Mouse (Mus musculus) neural tube, embryonic 15.5 days (tissue): ENCODE results near the gene Eps8l1. TPM values are rescaled to one million over a fixed set of nuclear protein-coding genes. Genes with fewer than 3 reads are reported as not detected.

Source experiments
- ATAC-seq: fragments of 200-750 bp; cut with Nextera tagmentation; 2 replicates; pipeline ENCODE4 v1.8.0; 2017; ENCODE audit warnings: mild to moderate bottlenecking, moderate TSS enrichment, moderate library complexity; ENCODE audit not compliant: low FRiP score
- H3K27ac ChIP-seq: fragments of 300-500 bp; sonication (generic); replicated peaks from 2 replicates; pipeline ENCODE4 v1.5.1; 2015; ENCODE audit warnings: mild to moderate bottlenecking, inconsistent platforms
- H3K27me3 ChIP-seq: fragments of 300-500 bp; sonication (generic); replicated peaks from 2 replicates; pipeline ENCODE4 v1.6.1; 2015; ENCODE audit warnings: inconsistent platforms
- H3K36me3 ChIP-seq: fragments of 300-500 bp; sonication (generic); 2 replicates; pipeline ENCODE4 v1.6.1; 2015; ENCODE audit warnings: inconsistent platforms
- H3K4me1 ChIP-seq: fragments of 300-500 bp; sonication (generic); 2 replicates; pipeline ENCODE4 v1.6.1; 2015; ENCODE audit warnings: inconsistent platforms
- H3K4me2 ChIP-seq: fragments of 300-500 bp; sonication (generic); 2 replicates; pipeline ENCODE4 v1.6.1; 2015; ENCODE audit warnings: inconsistent platforms, mild to moderate bottlenecking, moderate library complexity
- H3K4me3 ChIP-seq: fragments of 300-500 bp; sonication (generic); replicated peaks from 2 replicates; pipeline ENCODE4 v1.5.1; 2015; ENCODE audit warnings: mild to moderate bottlenecking, inconsistent platforms
- H3K9ac ChIP-seq: fragments of 300-500 bp; sonication (generic); replicated peaks from 2 replicates; pipeline ENCODE4 v1.6.1; 2015; ENCODE audit warnings: mild to moderate bottlenecking, inconsistent platforms
- H3K9me3 ChIP-seq: fragments of 300-500 bp; sonication (generic); replicated peaks from 2 replicates; pipeline ENCODE4 v1.6.1; 2016; ENCODE audit warnings: inconsistent platforms
- WGBS: fragments of 180-500 bp; shearing (Covaris S2); methylation state at CpG from one replicate; pipeline ENCODE4 v1.1.7; 2015; ENCODE audit warnings: mixed read lengths; 5-methylcytosine and 5-hydroxymethylcytosine counted together
- polyA plus RNA-seq: library from polyadenylated mRNA; unstranded; fragments of >200 nt; fragmentation: Nextera tagmentation; extraction: Ambion mirVana; gene quantifications from 2 replicates; pipeline ENCODE4 v1.2.1, GENCODE M21; 2015

Eps8l1 gene
- polyA plus RNA-seq, 1 experiment from 2014 or later = 13.1 TPM

GRCm38 (mm10) chr7:4479674-4480073, 19.2 kb downstream of the Eps8l1 start:
- no peak overlapping the region for H3K9ac ChIP-seq
- peak overlapping the region; percentile 95; the same call in 1 of the 2 replicates for H3K4me2 ChIP-seq
- H3K27ac ChIP-seq = no peak overlapping the region
- 34% methylated on average over 6 of the region's 6 CpGs for WGBS
- peaks cover 44% of the 10 kb centered on the region for H3K36me3 ChIP-seq
- no peaks in the 10 kb centered on the region for H3K9me3 ChIP-seq
- H3K4me3 ChIP-seq = no peak overlapping the region
- H3K27me3 ChIP-seq = peaks cover 16% of the 10 kb centered on the region
- peaks cover 25% of the 10 kb centered on the region for H3K4me1 ChIP-seq
- no peak for ATAC-seq

- Histone ChIP-seq H3K9ac (no peak overlapping the region), H3K4me1 (peaks cover 25% of the 10 kb centered on the region), H3K9me3 (no peaks in the 10 kb centered on the region), H3K4me2 (no peak overlapping the region), H3K36me3 (peaks cover 65% of the 10 kb centered on the region), H3K27me3 (no peaks in the 10 kb centered on the region; the same call in 1 of the 2 replicates), H3K27ac (no peak overlapping the region), H3K4me3 (no peak overlapping the region)
- ATAC-seq = no peak
- WGBS = 88% methylated on average over 12 of the region's 12 CpGs
Observed at GRCm38 (mm10) chr7:4482281-4482680, 21.8 kb downstream of the Eps8l1 start.

- Histone ChIP-seq H3K36me3 (peaks cover 54% of the 10 kb centered on the region), H3K4me3 (no peak overlapping the region), H3K4me2 (no peak overlapping the region), H3K4me1 (peaks cover 10% of the 10 kb centered on the region; the same call in 1 of the 2 replicates), H3K9ac (no peak overlapping the region), H3K27ac (no peak overlapping the region), H3K27me3 (no peaks in the 10 kb centered on the region), H3K9me3 (no peaks in the 10 kb centered on the region)
- 84% methylated on average over 6 of the region's 6 CpGs for WGBS
- no peak for ATAC-seq
Observed at GRCm38 (mm10) chr7:4491308-4491707, 30.8 kb downstream of the Eps8l1 start.

GRCm38 (mm10) chr7:4492284-4493224, 32.1 kb downstream of the Eps8l1 start:
- no peak for ATAC-seq
- H3K27me3 ChIP-seq = no peaks in the 10 kb centered on the region
- no peak overlapping the region for H3K27ac ChIP-seq
- H3K4me1 ChIP-seq = peaks cover 14% of the 10 kb centered on the region
- no peak overlapping the region for H3K9ac ChIP-seq
- no peak overlapping the region for H3K4me3 ChIP-seq
- 84% methylated on average over 13 of the region's 13 CpGs for WGBS
- H3K9me3 ChIP-seq = no peaks in the 10 kb centered on the region
- H3K4me2 ChIP-seq = no peak overlapping the region
- H3K36me3 ChIP-seq = peaks cover 59% of the 10 kb centered on the region

- Histone ChIP-seq H3K36me3 (peaks cover 52% of the 10 kb centered on the region), H3K4me2 (no peak overlapping the region), H3K27me3 (no peaks in the 10 kb centered on the region), H3K9ac (no peak overlapping the region), H3K4me3 (no peak overlapping the region), H3K9me3 (no peaks in the 10 kb centered on the region), H3K27ac (no peak overlapping the region), H3K4me1 (peaks cover 27% of the 10 kb centered on the region)
- no peak for ATAC-seq
- 86% methylated on average over 1 of the region's 1 CpGs for WGBS
Observed at GRCm38 (mm10) chr7:4493991-4494390, 33.5 kb downstream of the Eps8l1 start.

GRCm38 (mm10) chr7:4496468-4496867, 36.0 kb downstream of the Eps8l1 start:
- H3K27me3 ChIP-seq = no peaks in the 10 kb centered on the region
- H3K4me1 ChIP-seq = peaks cover 43% of the 10 kb centered on the region
- H3K9me3 ChIP-seq = no peaks in the 10 kb centered on the region
- H3K4me3 ChIP-seq = no peak overlapping the region
- H3K9ac ChIP-seq = no peak overlapping the region
- H3K4me2 ChIP-seq = no peak overlapping the region
- no peak overlapping the region for H3K27ac ChIP-seq
- no peak for ATAC-seq
- peaks cover 43% of the 10 kb centered on the region for H3K36me3 ChIP-seq
- WGBS = 95% methylated on average over 3 of the region's 3 CpGs

- Histone ChIP-seq H3K4me3 (no peak overlapping the region), H3K9me3 (no peaks in the 10 kb centered on the region), H3K9ac (no peak overlapping the region), H3K4me2 (no peak overlapping the region), H3K27me3 (no peaks in the 10 kb centered on the region), H3K27ac (0 out of 2 replicates have a peak overlapping the region, but pooled peaks have one; percentile 58), H3K4me1 (peaks cover 45% of the 10 kb centered on the region), H3K36me3 (peaks cover 43% of the 10 kb centered on the region)
- 90% methylated on average over 9 of the region's 9 CpGs for WGBS
- no peak for ATAC-seq
Observed at GRCm38 (mm10) chr7:4497271-4497903, 36.9 kb downstream of the Eps8l1 start.

- Histone ChIP-seq H3K4me2 (peak overlapping the region; percentile 72), H3K36me3 (peaks cover 38% of the 10 kb centered on the region), H3K27me3 (no peaks in the 10 kb centered on the region), H3K4me1 (peaks cover 45% of the 10 kb centered on the region), H3K4me3 (no peak overlapping the region; the same call in 1 of the 2 replicates), H3K9ac (peak overlapping the region; percentile 28; the same call in 1 of the 2 replicates), H3K27ac (peak overlapping the region; percentile 58), H3K9me3 (no peaks in the 10 kb centered on the region)
- no peak for ATAC-seq
- 5% methylated on average over 9 of the region's 9 CpGs for WGBS
Observed at GRCm38 (mm10) chr7:4498251-4498650, 37.8 kb downstream of the Eps8l1 start.

GRCm38 (mm10) chr7:4499034-4499433, 38.6 kb downstream of the Eps8l1 start:
- Histone ChIP-seq H3K4me1 (peaks cover 45% of the 10 kb centered on the region), H3K27ac (no peak overlapping the region), H3K36me3 (peaks cover 35% of the 10 kb centered on the region), H3K9ac (peak overlapping the region; percentile 21), H3K27me3 (no peaks in the 10 kb centered on the region), H3K9me3 (no peaks in the 10 kb centered on the region), H3K4me2 (peak overlapping the region; percentile 72), H3K4me3 (no peak overlapping the region)
- no peak for ATAC-seq
- WGBS = 89% methylated on average over 4 of the region's 4 CpGs

- H3K9me3 ChIP-seq = no peaks in the 10 kb centered on the region
- H3K9ac ChIP-seq = peak overlapping the region; percentile 75
- H3K4me1 ChIP-seq = peaks cover 45% of the 10 kb centered on the region
- H3K27me3 ChIP-seq = no peaks in the 10 kb centered on the region
- ATAC-seq = peak; percentile 49
- under 1% methylated on average over 49 of the region's 52 CpGs for WGBS
- peak overlapping the region; percentile 64 for H3K4me3 ChIP-seq
- peak overlapping the region; percentile 91 for H3K27ac ChIP-seq
- peaks cover 15% of the 10 kb centered on the region; the same call in 1 of the 2 replicates for H3K36me3 ChIP-seq
- H3K4me2 ChIP-seq = peak overlapping the region; percentile 72
Observed at GRCm38 (mm10) chr7:4500892-4501471, 40.5 kb downstream of the Eps8l1 start.

GRCm38 (mm10) chr7:4501558-4502397, 41.3 kb downstream of the Eps8l1 start, which contains the start of gene Ppp1r12c:
Gene Ppp1r12c (minus strand): TSS chr7:4501680.
- no peaks in the 10 kb centered on the region for H3K27me3 ChIP-seq
- under 1% methylated on average over 56 of the region's 62 CpGs for WGBS
- peak; percentile 94 for ATAC-seq
- H3K9ac ChIP-seq = peak within 1 kb of the TSS; percentile 75
- H3K4me2 ChIP-seq = peak within 1 kb of the TSS; percentile 72
- peaks cover 45% of the 10 kb centered on the region for H3K4me1 ChIP-seq
- no peaks in the 10 kb centered on the region for H3K9me3 ChIP-seq
- H3K36me3 ChIP-seq = peaks cover 9% of the 10 kb centered on the region; the same call in 1 of the 2 replicates
- H3K27ac ChIP-seq = peak within 1 kb of the TSS; percentile 91
- H3K4me3 ChIP-seq = peak within 1 kb of the TSS; percentile 64
